Mouse (Mus musculus): ENCODE measurements around the gene Llgl1.

The Llgl1 gene

DNA sequence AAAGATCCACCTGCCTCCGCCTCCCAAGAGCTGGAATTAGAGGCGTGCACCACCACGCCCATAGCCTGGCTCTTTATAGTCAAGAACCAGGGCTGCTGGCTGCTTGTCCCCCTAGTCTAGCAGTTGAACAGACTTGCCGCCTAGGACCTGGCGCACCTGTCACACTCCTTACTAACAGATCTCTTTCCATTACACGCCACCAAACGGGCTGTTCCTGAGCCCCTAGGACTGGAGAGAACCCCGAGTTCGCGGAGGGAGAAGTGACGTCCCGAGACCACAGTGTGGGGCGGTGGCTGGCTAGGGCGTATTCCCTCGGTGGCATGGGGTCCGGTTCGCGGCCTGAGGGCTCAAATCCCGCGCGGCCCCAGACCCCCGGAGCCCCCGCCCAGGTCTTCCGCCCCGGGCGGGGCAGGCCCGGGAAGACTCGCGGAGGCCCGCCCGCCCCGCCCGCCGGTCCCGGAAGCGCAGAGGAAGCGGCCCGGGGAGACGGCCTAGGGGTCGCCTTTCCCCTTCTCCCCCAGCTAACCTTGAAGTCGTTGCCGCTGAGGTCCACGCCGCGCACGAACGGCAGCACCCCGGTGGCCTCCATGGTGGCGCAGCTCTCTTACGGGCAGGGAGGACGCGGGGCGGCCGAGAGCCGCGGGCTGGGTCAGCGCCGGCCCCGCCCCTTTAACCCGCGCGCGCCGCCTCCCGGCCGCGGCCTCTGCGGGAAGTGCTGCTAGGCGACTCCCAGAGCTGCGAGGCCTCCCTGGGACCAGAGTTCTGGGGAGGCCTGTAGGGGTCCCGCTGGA, 27.3 kb downstream of the Llgl1 start, which contains the start of gene Flii:
Flii (minus strand) TSS at position 663 of the 791 bp plus-strand sequence.
- DNase-seq: peak; percentile 86

DNA sequence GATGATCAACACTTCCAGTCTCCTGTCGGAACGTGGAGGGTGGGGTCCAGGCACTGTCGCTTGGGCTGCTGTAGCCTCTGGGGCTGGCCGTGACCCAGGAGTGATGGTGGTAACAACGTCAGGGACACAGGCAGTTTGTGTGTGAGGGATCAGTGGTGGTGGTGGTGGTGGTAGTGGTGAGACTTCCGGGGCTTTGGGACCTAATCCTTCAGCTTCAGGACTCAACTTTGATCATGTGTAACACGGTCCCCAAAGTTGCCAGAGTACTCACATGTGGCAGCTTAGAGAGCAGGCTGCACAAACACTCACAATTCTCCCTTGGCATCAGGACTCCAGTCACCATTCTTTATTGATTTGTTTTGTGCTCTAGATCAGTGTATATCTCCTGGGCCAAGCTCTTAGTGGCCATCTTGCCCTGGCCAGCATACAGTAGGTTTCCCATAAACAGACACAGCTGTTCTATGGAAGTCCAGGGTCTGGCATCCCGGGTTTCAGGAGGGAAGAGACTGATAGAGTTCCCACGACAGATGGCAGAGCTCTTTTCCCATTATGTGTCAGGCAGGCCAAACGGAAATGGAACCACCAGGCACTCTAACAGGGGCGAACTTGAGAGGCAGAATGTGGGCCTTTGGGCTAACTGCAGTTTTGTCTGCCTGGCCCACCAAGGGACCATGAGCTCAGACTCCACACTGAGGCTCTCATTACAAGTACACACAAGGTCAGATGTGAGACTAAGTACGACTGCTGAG, 28.0 kb downstream of the Llgl1 start:
- peak; percentile 16 for DNase-seq

DNA sequence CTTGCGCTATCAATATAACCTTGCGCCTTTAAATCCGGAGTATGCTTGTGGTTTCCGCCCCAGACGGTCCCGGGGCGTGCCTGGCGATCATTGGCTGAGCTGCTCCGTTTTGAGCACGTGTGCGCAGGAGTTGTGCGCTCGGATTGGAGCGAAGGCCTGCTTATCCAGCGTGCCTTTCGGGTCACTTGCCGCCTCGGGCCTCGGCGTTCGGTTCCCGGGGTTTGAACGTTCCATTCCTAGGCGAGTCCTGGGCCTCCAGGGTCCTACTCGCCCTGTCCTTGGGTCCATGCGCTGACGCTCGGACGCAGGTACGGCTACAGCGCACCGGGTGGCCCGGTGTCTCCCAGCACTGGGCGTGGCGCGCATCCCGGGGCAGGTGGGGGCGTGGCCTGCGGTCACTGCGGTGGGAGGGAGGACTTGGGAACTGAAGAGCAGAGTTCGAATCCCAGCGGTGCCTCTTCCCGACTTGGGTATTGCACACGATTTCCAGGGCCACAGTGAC, 28.8 kb downstream of the Llgl1 start, which contains the start of gene Mief2:
Mief2 (plus strand) TSS at position 139 of the 502 bp plus-strand sequence.
- DNase-seq: peak; percentile 93

- peak; percentile 52 for DNase-seq
These were observed 29.7 kb downstream of the Llgl1 start for GRCm38 (mm10) chr11:60729217-60729641.

DNA sequence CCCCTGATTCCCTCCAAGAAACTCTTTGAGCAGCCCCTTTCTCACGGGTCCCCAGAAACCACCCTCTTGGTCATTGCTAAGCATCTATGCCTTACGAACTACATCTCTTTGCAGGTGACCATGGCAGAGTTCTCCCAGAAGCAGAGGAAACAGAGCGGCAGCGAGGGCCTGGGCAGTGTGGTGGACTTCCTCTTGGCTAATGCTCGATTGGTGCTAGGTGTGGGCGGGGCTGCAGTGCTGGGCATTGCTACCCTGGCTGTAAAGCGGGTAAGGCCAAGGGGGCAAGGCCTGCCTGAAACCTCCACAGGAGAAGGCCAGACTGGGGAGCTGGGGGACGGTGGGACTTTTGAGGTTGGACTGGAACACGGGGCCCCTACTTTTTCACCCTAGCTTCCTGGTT, 30.6 kb downstream of the Llgl1 start:
- DNase-seq: no peak

- DNase-seq: no peak
These were observed 31.7 kb downstream of the Llgl1 start for GRCm38 (mm10) chr11:60731251-60731650.

DNA sequence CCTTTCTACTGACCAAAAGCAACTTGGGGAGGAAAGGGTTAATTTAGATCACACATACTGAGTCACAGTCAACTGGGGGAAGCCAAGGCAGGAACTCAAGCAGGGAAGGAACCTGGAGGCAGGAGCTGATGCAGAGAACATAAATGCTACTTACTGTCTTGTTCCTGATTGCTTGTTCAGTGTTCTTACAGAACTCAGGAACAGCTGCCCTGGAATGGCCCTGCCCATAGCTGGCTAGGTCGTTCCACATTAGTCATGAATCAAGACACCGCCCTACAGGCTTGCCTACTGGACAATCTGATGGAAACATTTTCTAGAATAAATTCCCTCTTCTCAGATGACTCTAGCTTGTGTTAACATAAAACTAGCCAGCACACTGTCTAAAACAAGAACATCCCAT, 34.7 kb downstream of the Llgl1 start:
- DNase-seq: no peak

DNA sequence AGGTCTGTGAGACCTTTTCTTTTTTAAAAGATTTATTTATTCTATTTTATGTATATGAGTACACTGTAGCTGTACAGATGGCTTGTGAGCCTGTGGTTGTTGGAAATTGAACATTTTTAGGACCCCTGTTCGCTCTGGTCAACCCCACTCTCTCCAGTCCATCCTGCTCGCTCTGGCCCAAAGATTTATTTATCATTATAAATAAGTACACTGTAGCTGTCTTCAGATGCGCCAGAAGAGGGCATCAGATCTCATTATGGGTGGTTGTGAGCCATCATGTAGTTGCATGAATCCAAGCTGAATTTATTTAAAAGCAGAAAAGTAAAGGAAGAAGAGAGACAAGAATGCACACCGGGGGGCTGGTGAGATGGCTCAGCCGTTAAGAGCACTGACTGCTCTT, 35.7 kb downstream of the Llgl1 start:
- DNase-seq: no peak

- DNase-seq: no peak
These were observed 37.0 kb downstream of the Llgl1 start for GRCm38 (mm10) chr11:60736491-60736890.

DNA sequence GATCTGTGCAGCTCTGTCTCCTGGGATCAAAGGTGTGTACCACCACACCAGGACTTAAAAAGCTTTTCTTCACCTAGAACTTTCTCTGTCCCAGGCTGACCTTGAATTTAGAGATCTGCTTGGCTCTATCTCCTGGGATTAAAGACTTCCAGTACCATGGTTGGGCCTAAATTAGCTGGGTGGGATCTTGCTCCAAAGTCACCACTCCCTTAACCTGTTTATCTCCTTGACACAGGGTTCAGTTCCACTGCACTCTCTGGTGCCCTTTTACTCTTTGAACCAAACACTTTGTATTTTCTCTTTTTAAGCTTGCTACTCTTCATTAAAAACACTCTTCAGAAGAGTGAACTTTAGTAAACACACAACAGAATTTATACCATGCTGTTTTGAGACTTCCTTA, 37.9 kb downstream of the Llgl1 start:
- DNase-seq: no peak

- DNase-seq: no peak
These were observed 40.8 kb downstream of the Llgl1 start for GRCm38 (mm10) chr11:60740321-60740720.

- DNase-seq: no peak
These were observed 56.0 kb downstream of the Llgl1 start for GRCm38 (mm10) chr11:60755570-60755969.

- no peak for DNase-seq
These were observed 62.2 kb downstream of the Llgl1 start for GRCm38 (mm10) chr11:60761681-60762080.

Data from lung, postnatal 14 days (tissue).